In genomic region chr8:109436056-109436455, GRCm38 (mm10) we compare ENCODE assay signal across 16 mouse cellular contexts. TPM values are rescaled to one million over a fixed set of nuclear protein-coding genes. Genes with fewer than 3 reads are reported as not detected.
DNase-seq lines count a peak whose midpoint lies in the region; ATAC-seq lines count a peak whose summit lies in the region.
"Had no signal": no experiment of that assay in that cellular context is flagged by ENCODE, and none has a peak within 500 bp of the region (broad histone marks: within the 10 kb centered on the region; RNA-seq: fewer than 3 reads in every experiment).

No protein-coding gene starts in this region.

- no peaks in the 10 kb centered on the region for H3K27me3 ChIP-seq in heart, embryonic 10.5 days (ENCODE audit: insufficient read depth, poor library complexity, severe bottlenecking)
- no peaks in the 10 kb centered on the region for H3K27me3 ChIP-seq in hindbrain, embryonic 10.5 days (ENCODE audit: insufficient read depth, poor library complexity, severe bottlenecking)
- H3K27me3 ChIP-seq in midbrain, embryonic 13.5 days = no peaks in the 10 kb centered on the region

- WGBS in heart, embryonic 10.5 days = 89% methylated on average over 4 of the region's 4 CpGs
- WGBS in hindbrain, embryonic 10.5 days = 88% methylated on average over 4 of the region's 4 CpGs
- 87% methylated on average over 4 of the region's 4 CpGs for WGBS in midbrain, embryonic 13.5 days

- no peaks in the 10 kb centered on the region for H3K9me3 ChIP-seq in heart, embryonic 10.5 days
- no peaks in the 10 kb centered on the region for H3K9me3 ChIP-seq in hindbrain, embryonic 10.5 days
- H3K9me3 ChIP-seq in midbrain, embryonic 13.5 days = no peaks in the 10 kb centered on the region

- no peak for ATAC-seq in midbrain, embryonic 13.5 days
- ATAC-seq in megakaryocyte-erythroid progenitor cell, adult 5-6 weeks (replicated peaks; ENCODE audit: low FRiP score, low TSS enrichment, poor library complexity, severe bottlenecking) = no peak

- peaks cover 4% of the 10 kb centered on the region; the same call in 1 of the 2 replicates for H3K4me1 ChIP-seq in heart, embryonic 10.5 days
- peaks cover 14% of the 10 kb centered on the region for H3K4me1 ChIP-seq in hindbrain, embryonic 10.5 days (replicated peaks)
- peaks cover 8% of the 10 kb centered on the region for H3K4me1 ChIP-seq in midbrain, embryonic 13.5 days (replicated peaks)

- no peak overlapping the region for H3K9ac ChIP-seq in midbrain, embryonic 13.5 days (replicated peaks)

- no peak overlapping the region for H3K4me2 ChIP-seq in midbrain, embryonic 13.5 days (replicated peaks)

- H3K4me3 ChIP-seq in heart, embryonic 10.5 days = no peak overlapping the region
- H3K4me3 ChIP-seq in hindbrain, embryonic 10.5 days = no peak overlapping the region
- no peak overlapping the region for H3K4me3 ChIP-seq in midbrain, embryonic 13.5 days (replicated peaks)

- intact Hi-C loops in heart, postnatal 10 days (cut with DNase I) = no loop called here

- no peak overlapping the region for H3K27ac ChIP-seq in heart, embryonic 10.5 days
- H3K27ac ChIP-seq in hindbrain, embryonic 10.5 days = peak overlapping the region; percentile 88
- H3K27ac ChIP-seq in midbrain, embryonic 13.5 days = peak overlapping the region; percentile 90

- peak; percentile 54 for DNase-seq in heart, embryonic 10.5 days (ENCODE audit: low spot score)
- no peak for DNase-seq in heart, postnatal 10 days
- peak; percentile 23 for DNase-seq in ES-CJ7 (ENCODE audit: low read depth, low spot score)
- no peak for DNase-seq in hindbrain, embryonic 10.5 days (ENCODE audit: low spot score)
- no peak for DNase-seq in embryo, embryonic 9.5 days (ENCODE audit: extremely low spot score)
- DNase-seq in layer of hippocampus, postnatal 10 days (ENCODE audit: low spot score in 2 of 2) = no peak
- DNase-seq: cerebellum, adult 2 months; heart, postnatal 4 days; kidney, postnatal 10 days; layer of hippocampus, postnatal 36 days; right cerebral cortex, postnatal 4 days had no signal

- H3K36me3 ChIP-seq in heart, embryonic 10.5 days = no peaks in the 10 kb centered on the region
- H3K36me3 ChIP-seq in hindbrain, embryonic 10.5 days = no peaks in the 10 kb centered on the region
- H3K36me3 ChIP-seq in midbrain, embryonic 13.5 days = no peaks in the 10 kb centered on the region

RNA-seq across cellular contexts. Expression of gene Pmfbp1, which starts 57.8 kb away (rescaled TPM):
- polyA plus RNA-seq in heart, embryonic 10.5 days (2016; fragmentation: Nextera tagmentation; extraction: Ambion mirVana) = 0.08 and 0.15 TPM in 2 replicates
- total RNA-seq in heart, postnatal 10 days (2021) = not detected
- 1.2 and 1.5 TPM in 2 replicates for polyA plus RNA-seq in hindbrain, embryonic 10.5 days (2016; fragmentation: Nextera tagmentation; extraction: Ambion mirVana)
- 1.8 and 2.5 TPM in 2 replicates for polyA plus RNA-seq in midbrain, embryonic 13.5 days (2015; fragmentation: Nextera tagmentation; extraction: Ambion mirVana)
- total RNA-seq in megakaryocyte-erythroid progenitor cell, adult 5-6 weeks (2014; fragmentation: Nextera tagmentation) = not detected in 2 replicates
- not detected in 2 replicates for total RNA-seq in megakaryocyte-erythroid progenitor cell, adult 5-6 weeks (2017)
- total RNA-seq in layer of hippocampus, postnatal 10 days (2021) = under 1 TPM; 0.22 to 0.41 TPM
- total RNA-seq: ES-E14; granulocyte monocyte progenitor cell, adult 5-6 weeks; heart, postnatal 4 days had no signal
- polyA plus RNA-seq: stomach, embryonic 16.5 days had no signal

Comparison
In these comparisons a context has a peak if more than half of its experiments do, and no peak if none do; other contexts are left out.
1. DNase-seq: peak in heart, embryonic 10.5 days (single experiment) and ES-CJ7 (single experiment); none in heart, postnatal 10 days (0 of 2), hindbrain, embryonic 10.5 days (single experiment), embryo, embryonic 9.5 days (single experiment) and layer of hippocampus, postnatal 10 days (0 of 2).